Comparison of ENCODE assay signal across 8 mouse cellular contexts in the genomic region with DNA sequence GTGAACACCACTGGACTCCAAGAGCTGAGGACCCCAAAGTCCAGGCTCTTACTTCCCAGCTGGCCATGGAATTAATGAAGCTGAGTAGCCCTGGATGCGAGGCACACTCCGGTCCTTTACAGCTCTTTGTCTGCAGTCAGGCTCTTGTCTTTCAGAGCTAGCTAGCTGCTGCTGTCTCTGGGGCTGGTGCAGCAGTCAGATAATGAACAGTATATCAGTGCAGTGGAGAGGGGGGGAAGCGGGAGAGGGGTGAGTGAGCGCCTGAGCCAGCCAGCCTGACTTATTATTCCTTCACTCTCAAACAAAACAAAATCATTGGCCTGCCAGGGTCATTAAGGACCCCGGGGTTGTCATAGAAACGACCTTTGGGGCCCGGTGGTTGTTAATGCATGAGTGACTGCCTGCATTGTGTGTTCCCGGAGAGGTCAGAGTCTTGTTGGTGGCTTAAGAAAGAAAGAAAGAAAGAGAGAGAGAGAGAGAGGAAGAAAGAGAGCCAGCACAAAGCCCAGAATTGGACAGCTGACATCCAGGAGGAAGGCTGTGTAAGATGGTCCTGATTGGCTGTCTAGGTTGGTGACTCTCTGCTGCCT.
DNase-seq lines count a peak whose midpoint lies in the region; ATAC-seq and TF ChIP-seq lines count a peak whose summit lies in the region.

No protein-coding gene starts in this region.

- H3K9ac ChIP-seq in ES-E14 (ENCODE audit: insufficient read depth, low read depth, low read length, poor library complexity, severe bottlenecking) = peak overlapping the region; percentile 16; the same call in 1 of the 2 replicates
- H3K9ac ChIP-seq in forebrain, embryonic 13.5 days = peak overlapping the region; percentile 67

- in situ Hi-C loops in ES-E14 (cut with MboI; ENCODE audit: low sequenced_read_pairs in 2 of 2, unreplicated experiment in 2 of 2) = no loop called here

- ATAC-seq in frontal cortex, adult (ENCODE audit: low TSS enrichment) = no peak
- peak; percentile 95 for ATAC-seq in forebrain, embryonic 13.5 days
- ATAC-seq in megakaryocyte-erythroid progenitor cell, adult 5-6 weeks (replicated peaks; ENCODE audit: low FRiP score, low TSS enrichment, poor library complexity, severe bottlenecking) = peak; percentile 75

- DNase-seq in frontal cortex, postnatal 10 days (ENCODE audit: low spot score in 2 of 2) = peak; percentile 24 to 28
- peak; percentile 25 for DNase-seq in ES-E14 (ENCODE audit: low read depth, low spot score)
- peak; percentile 87 for DNase-seq in kidney, postnatal 10 days
- peak; percentile 55 for DNase-seq in thymus, postnatal 4 days
- no peak for DNase-seq in cerebellum, adult 11 months

- H3K27ac ChIP-seq in ES-E14 (ENCODE audit: insufficient read depth, low read depth, low read length, poor library complexity, severe bottlenecking) = no peak overlapping the region
- peak overlapping the region; percentile 96 for H3K27ac ChIP-seq in forebrain, embryonic 13.5 days

- peak overlapping the region; percentile 51 for H3K4me2 ChIP-seq in forebrain, embryonic 13.5 days

- peak overlapping the region in 1 of 2 experiments; percentile 28; a peak in 1 of 4 replicates for H3K4me3 ChIP-seq in ES-E14 (ENCODE audit: insufficient read depth in 1 of 2, low read depth in 1 of 2, low read length in 2 of 2, poor library complexity in 1 of 2, severe bottlenecking in 1 of 2)
- H3K4me3 ChIP-seq in forebrain, embryonic 13.5 days = 0 out of 2 replicates have a peak overlapping the region, but pooled peaks have one; percentile 5

- no peaks in the 10 kb centered on the region for H3K36me3 ChIP-seq in ES-E14 (ENCODE audit: control insufficient read depth, insufficient read depth, low read length, poor library complexity, severe bottlenecking)
- H3K36me3 ChIP-seq in forebrain, embryonic 13.5 days (ENCODE audit: poor library complexity, severe bottlenecking) = no peaks in the 10 kb centered on the region

- H3K4me1 ChIP-seq in ES-E14 (ENCODE audit: control insufficient read depth in 2 of 2, insufficient read depth in 2 of 2, low read length in 2 of 2, poor library complexity in 1 of 2) = peaks cover 0 to 8% of the 10 kb centered on the region in 2 experiments; a peak in 2 of 4 replicates
- peaks cover 37% of the 10 kb centered on the region for H3K4me1 ChIP-seq in forebrain, embryonic 13.5 days

- no peaks in the 10 kb centered on the region for H3K27me3 ChIP-seq in forebrain, embryonic 13.5 days

- no peaks in the 10 kb centered on the region for H3K9me3 ChIP-seq in ES-E14 (ENCODE audit: control insufficient read depth, insufficient read depth, low read depth, low read length)
- H3K9me3 ChIP-seq in forebrain, embryonic 13.5 days (replicated peaks) = no peaks in the 10 kb centered on the region

- WGBS in forebrain, embryonic 13.5 days = under 1% methylated on average over 8 of the region's 8 CpGs

TF ChIP-seq in ES-E14, 5 proteins besides CTCF, POLR2A, EP300 and RAD21:
- TF ChIP-seq ZNF384 (IDR thresholded peaks at IDR 0.05; ENCODE audit: low read depth, low read length) (no peak), MAFK (IDR thresholded peaks at IDR 0.05; ENCODE audit: insufficient read depth, low read depth, low read length) (no peak), HCFC1 (IDR thresholded peaks at IDR 0.05; ENCODE audit: borderline replicate concordance, insufficient read depth, low read length) (no peak), CHD2 (IDR thresholded peaks at IDR 0.05; ENCODE audit: low read depth, low read length) (no peak), ZC3H11A (IDR thresholded peaks at IDR 0.05; ENCODE audit: borderline replicate concordance, low read depth, low read length) (no peak)
